Mouse (Mus musculus) lung, embryonic 15.5 days (tissue): Measurements from ENCODE around the gene Spock1. TPM values are rescaled to one million over a fixed set of nuclear protein-coding genes. Genes with fewer than 3 reads are reported as not detected.

Source experiments
- ATAC-seq: fragments of 200-750 bp; cut with Nextera tagmentation; 2 replicates; pipeline ENCODE4 v1.8.0; 2017; ENCODE audit warnings: moderate number of reproducible peaks, borderline replicate concordance; ENCODE audit not compliant: low FRiP score, low TSS enrichment; ENCODE audit errors: extremely low read depth
- H3K27ac ChIP-seq: fragments of 300-500 bp; sonication (generic); 2 replicates; pipeline ENCODE4 v1.5.1; 2015; ENCODE audit warnings: moderate library complexity, mild to moderate bottlenecking, inconsistent platforms
- H3K27me3 ChIP-seq: fragments of 300-500 bp; sonication (generic); 2 replicates; pipeline ENCODE4 v1.6.1; 2015; ENCODE audit warnings: inconsistent platforms
- H3K36me3 ChIP-seq: fragments of 300-500 bp; sonication (generic); 2 replicates; pipeline ENCODE4 v1.6.1; 2015; ENCODE audit warnings: inconsistent platforms
- H3K4me1 ChIP-seq: fragments of 300-500 bp; sonication (generic); 2 replicates; pipeline ENCODE4 v1.6.1; 2015; ENCODE audit warnings: inconsistent platforms
- H3K4me2 ChIP-seq: fragments of 300-500 bp; sonication (generic); 2 replicates; pipeline ENCODE4 v1.6.1; 2015; ENCODE audit warnings: inconsistent platforms, mild to moderate bottlenecking, moderate library complexity
- H3K4me3 ChIP-seq: fragments of 300-500 bp; sonication (generic); 2 replicates; pipeline ENCODE4 v1.5.1; 2015; ENCODE audit warnings: mild to moderate bottlenecking, inconsistent platforms
- H3K9ac ChIP-seq: fragments of 300-500 bp; sonication (generic); 2 replicates; pipeline ENCODE4 v1.6.1; 2015; ENCODE audit warnings: inconsistent platforms
- H3K9me3 ChIP-seq: fragments of 300-500 bp; sonication (generic); 2 replicates; pipeline ENCODE4 v1.6.1; 2016; ENCODE audit warnings: inconsistent platforms
- WGBS: fragments of 180-500 bp; shearing (Covaris S2); methylation state at CpG from one replicate; pipeline ENCODE4 v1.1.7; 2015; 5-methylcytosine and 5-hydroxymethylcytosine counted together
- polyA plus RNA-seq: library from polyadenylated mRNA; unstranded; fragments of >200 nt; fragmentation: Nextera tagmentation; extraction: Ambion mirVana; gene quantifications from 2 replicates; pipeline ENCODE4 v1.2.1, GENCODE M21; 2015

Spock1 gene
- polyA plus RNA-seq, 1 experiment from 2014 or later, result 0.32 TPM

DNA sequence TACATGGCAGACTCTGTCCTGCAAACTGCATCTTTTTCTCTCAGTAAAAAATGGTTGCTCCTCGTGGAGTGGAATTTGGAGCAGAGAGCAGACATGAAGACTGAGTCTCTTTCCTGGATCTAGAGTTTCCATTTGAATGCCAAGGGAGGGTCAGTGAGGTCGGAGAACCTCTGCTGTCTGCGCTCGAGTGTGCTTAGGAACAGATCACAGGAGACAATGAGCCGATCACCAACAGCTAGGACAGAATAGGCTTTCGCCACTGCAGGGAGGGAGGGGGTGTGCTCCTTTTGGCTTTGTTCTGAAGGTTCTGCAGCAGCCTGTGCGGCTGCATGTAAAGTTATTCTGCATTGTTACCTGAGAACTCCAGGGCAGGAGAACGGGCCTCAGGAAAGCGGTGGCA, 49.6 kb downstream of the Spock1 start:
- ATAC-seq, result no peak
- no peak overlapping the region for H3K4me2 ChIP-seq
- WGBS, result 58% methylated on average over 9 of the region's 9 CpGs

DNA sequence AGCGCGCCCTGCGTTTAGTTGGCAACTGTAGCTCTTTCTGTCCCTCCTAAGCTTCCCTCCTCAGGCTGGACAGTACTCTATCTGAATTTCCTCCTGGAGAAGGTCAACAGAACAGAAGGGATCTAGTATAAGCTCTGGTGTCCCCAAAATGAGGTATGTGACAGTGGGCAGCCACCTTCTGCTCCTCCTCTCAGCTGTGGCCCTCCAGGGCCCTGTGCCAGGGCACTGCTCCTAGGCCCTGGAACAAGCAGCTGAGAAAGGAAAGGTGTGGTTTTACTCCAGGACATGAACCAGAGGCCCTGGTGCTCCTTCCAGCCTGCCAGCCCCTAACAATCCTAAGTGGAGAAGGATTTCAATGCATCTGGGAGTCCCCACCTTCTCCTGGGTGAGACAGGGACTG, 51.1 kb downstream of the Spock1 start:
- Histone ChIP-seq H3K4me2 (no peak overlapping the region), H3K27me3 (no peaks in the 10 kb centered on the region), H3K4me1 (no peaks in the 10 kb centered on the region), H3K36me3 (no peaks in the 10 kb centered on the region), H3K4me3 (no peak overlapping the region), H3K9me3 (no peaks in the 10 kb centered on the region), H3K9ac (no peak overlapping the region), H3K27ac (no peak overlapping the region)
- no peak for ATAC-seq
- 92% methylated on average over 3 of the region's 3 CpGs for WGBS

More for the DNA sequence above, 49.6 kb downstream of the Spock1 start:
- Histone ChIP-seq H3K4me1 (no peaks in the 10 kb centered on the region), H3K9me3 (no peaks in the 10 kb centered on the region), H3K36me3 (no peaks in the 10 kb centered on the region), H3K4me3 (no peak overlapping the region), H3K9ac (no peak overlapping the region), H3K27ac (no peak overlapping the region), H3K27me3 (no peaks in the 10 kb centered on the region)

- Histone ChIP-seq H3K9me3 (no peaks in the 10 kb centered on the region), H3K36me3 (no peaks in the 10 kb centered on the region), H3K27me3 (no peaks in the 10 kb centered on the region), H3K4me3 (no peak overlapping the region), H3K9ac (no peak overlapping the region), H3K4me1 (no peaks in the 10 kb centered on the region), H3K4me2 (no peak overlapping the region), H3K27ac (no peak overlapping the region)
- no peak for ATAC-seq
- 82% methylated on average over 10 of the region's 10 CpGs for WGBS
These were observed 51.8 kb downstream of the Spock1 start for GRCm38 (mm10) chr13:57856311-57856853.

DNA sequence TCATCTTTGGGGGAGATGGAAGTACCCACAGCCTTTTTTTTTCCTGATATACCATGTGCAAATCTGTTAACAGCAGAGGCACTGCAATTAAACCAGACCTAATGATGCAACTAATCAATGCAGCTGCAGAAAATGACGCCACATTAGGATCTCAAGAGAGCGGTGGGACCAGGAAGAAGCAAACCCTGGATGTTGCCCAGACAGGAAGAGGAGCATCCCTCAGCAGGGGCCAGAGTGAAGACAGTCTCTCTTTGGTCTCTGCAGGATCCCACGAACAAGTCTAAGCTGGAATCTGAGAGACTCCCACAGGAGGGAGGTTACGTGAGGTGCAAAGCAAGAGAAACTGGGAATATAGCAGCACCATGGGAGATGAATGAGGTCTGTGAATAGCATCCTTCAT, 52.4 kb downstream of the Spock1 start:
- no peak overlapping the region for H3K4me2 ChIP-seq
- no peak overlapping the region for H3K4me3 ChIP-seq
- H3K4me1 ChIP-seq, result no peaks in the 10 kb centered on the region
- no peak for ATAC-seq
- H3K27me3 ChIP-seq, result no peaks in the 10 kb centered on the region
- no peaks in the 10 kb centered on the region for H3K36me3 ChIP-seq
- 70% methylated on average over 4 of the region's 4 CpGs for WGBS
- no peak overlapping the region for H3K9ac ChIP-seq
- H3K27ac ChIP-seq, result no peak overlapping the region
- no peaks in the 10 kb centered on the region for H3K9me3 ChIP-seq

- Histone ChIP-seq H3K27ac (no peak overlapping the region), H3K9ac (no peak overlapping the region), H3K27me3 (no peaks in the 10 kb centered on the region), H3K4me1 (no peaks in the 10 kb centered on the region), H3K36me3 (no peaks in the 10 kb centered on the region), H3K4me2 (no peak overlapping the region), H3K9me3 (no peaks in the 10 kb centered on the region), H3K4me3 (no peak overlapping the region)
- ATAC-seq, result no peak
- 83% methylated on average over 8 of the region's 8 CpGs for WGBS
These were observed 53.7 kb downstream of the Spock1 start for GRCm38 (mm10) chr13:57854416-57854815.

GRCm38 (mm10) chr13:57853621-57854020, 54.5 kb downstream of the Spock1 start:
- Histone ChIP-seq H3K4me2 (no peak overlapping the region), H3K36me3 (no peaks in the 10 kb centered on the region), H3K27ac (no peak overlapping the region), H3K9ac (no peak overlapping the region), H3K27me3 (no peaks in the 10 kb centered on the region), H3K9me3 (no peaks in the 10 kb centered on the region), H3K4me3 (no peak overlapping the region), H3K4me1 (no peaks in the 10 kb centered on the region)
- WGBS, result 63% methylated on average over 1 of the region's 1 CpGs
- no peak for ATAC-seq

- WGBS, result 82% methylated on average over 10 of the region's 10 CpGs
- H3K4me3 ChIP-seq, result no peak overlapping the region
- no peaks in the 10 kb centered on the region for H3K9me3 ChIP-seq
- no peaks in the 10 kb centered on the region for H3K4me1 ChIP-seq
- ATAC-seq, result no peak
- H3K9ac ChIP-seq, result no peak overlapping the region
- no peak overlapping the region for H3K4me2 ChIP-seq
- no peaks in the 10 kb centered on the region for H3K36me3 ChIP-seq
- no peak overlapping the region for H3K27ac ChIP-seq
- H3K27me3 ChIP-seq, result no peaks in the 10 kb centered on the region
These were observed 55.0 kb downstream of the Spock1 start for GRCm38 (mm10) chr13:57853156-57853555.

DNA sequence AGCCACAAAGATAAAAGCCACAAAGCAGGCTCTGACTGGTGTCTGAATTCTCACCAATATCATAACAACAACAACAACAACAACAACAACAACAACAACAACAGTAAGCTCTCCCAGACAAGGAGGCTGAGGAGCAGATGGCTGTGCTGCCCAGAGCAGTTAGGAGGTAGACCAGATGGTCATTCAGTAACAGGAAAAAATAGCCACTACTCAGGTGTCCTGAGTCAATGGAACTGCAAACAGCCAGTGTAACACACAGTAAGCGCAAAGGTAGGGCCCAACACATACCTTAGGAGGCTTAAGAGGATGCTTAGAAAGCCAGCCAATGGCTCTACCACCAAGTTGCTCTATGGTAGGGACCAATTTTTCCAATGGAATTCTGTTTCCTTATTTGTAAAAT, 59.2 kb downstream of the Spock1 start:
- 88% methylated on average over 1 of the region's 1 CpGs for WGBS
- Histone ChIP-seq H3K27ac (no peak overlapping the region), H3K9ac (no peak overlapping the region), H3K4me2 (no peak overlapping the region), H3K4me1 (no peaks in the 10 kb centered on the region), H3K27me3 (no peaks in the 10 kb centered on the region), H3K4me3 (no peak overlapping the region), H3K9me3 (no peaks in the 10 kb centered on the region), H3K36me3 (no peaks in the 10 kb centered on the region)
- no peak for ATAC-seq

DNA sequence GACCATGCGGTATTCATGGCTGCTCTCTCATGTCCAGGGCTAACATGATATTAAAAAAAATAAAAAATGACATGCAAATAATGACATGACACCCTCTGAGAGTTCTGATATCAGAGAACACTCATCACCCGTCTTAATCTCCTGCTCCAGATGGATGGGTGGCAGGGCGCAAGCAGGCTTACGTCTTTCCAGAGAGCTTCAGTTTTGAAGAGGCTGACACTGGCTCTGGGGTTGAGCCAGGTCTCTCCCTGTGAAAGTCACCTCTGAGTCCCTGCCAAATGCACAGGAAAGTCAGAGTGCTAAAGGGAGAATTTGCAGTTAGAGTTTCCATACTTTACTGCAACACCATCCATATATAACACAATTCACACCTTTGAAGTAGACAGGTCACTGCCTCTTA, 61.0 kb downstream of the Spock1 start:
- Histone ChIP-seq H3K4me2 (no peak overlapping the region), H3K4me1 (no peaks in the 10 kb centered on the region), H3K27ac (no peak overlapping the region), H3K9ac (no peak overlapping the region), H3K4me3 (no peak overlapping the region), H3K27me3 (no peaks in the 10 kb centered on the region), H3K9me3 (no peaks in the 10 kb centered on the region), H3K36me3 (no peaks in the 10 kb centered on the region)
- no peak for ATAC-seq
- 60% methylated on average over 4 of the region's 4 CpGs for WGBS

DNA sequence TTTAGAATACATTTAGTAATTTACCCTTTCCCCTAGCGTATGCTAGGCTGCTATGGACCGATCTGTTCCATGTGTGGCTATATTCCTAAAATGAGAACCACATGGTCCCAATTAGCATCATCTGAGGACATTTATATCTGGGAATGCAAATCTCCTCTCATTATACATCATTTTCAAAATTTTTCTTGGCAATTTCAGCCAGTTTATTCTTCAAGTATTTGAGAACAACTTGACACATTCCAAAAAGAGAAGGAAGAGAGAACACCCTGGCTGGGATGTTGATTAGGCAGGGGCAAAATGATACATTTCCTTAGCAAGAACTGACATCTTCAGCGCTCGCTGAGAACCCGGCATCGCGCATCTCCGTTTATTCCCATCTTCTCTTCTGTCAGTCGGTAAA, 61.7 kb downstream of the Spock1 start:
- Histone ChIP-seq H3K4me2 (no peak overlapping the region), H3K36me3 (no peaks in the 10 kb centered on the region)
- WGBS, result 90% methylated on average over 9 of the region's 9 CpGs

DNA sequence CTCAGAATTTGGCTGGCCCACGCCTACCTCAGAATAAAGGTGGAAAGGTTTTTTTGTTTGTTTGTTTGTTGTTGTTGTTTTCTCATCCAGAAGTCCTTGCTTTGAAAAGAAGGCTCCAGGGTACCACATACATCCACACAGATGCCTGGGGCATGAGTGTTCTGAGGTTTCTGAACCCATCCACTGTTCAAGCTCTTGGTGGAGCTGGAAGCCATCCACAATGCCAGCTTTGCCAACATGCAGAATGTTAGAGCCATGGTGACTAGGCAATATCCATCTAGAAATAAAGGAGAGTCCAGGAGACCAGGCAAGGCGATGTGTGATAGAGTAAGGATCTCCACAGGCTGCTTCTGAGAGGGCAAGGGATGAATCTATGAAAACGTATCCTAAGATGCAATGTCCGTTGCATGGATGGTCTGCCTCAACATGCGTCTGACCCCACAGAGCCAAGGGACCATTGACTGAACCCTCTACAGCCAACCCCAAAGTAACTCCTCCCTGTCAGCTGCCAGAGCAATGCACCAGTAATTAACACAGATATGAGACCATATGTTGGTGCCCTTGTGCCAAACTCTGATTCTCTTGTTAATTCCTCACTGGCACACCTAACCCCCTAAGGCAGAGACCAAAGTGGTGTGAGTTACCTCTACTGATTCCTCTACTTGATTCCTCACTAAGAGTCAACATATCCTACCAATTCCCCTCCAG, 66.8 kb downstream of the Spock1 start:
- Histone ChIP-seq H3K36me3 (no peaks in the 10 kb centered on the region), H3K9ac (no peak overlapping the region), H3K27me3 (no peaks in the 10 kb centered on the region), H3K4me2 (no peak overlapping the region), H3K9me3 (no peaks in the 10 kb centered on the region), H3K4me1 (no peaks in the 10 kb centered on the region), H3K27ac (no peak overlapping the region), H3K4me3 (no peak overlapping the region)
- ATAC-seq, result no peak
- WGBS, result 92% methylated on average over 5 of the region's 5 CpGs

More for the DNA sequence above, 61.7 kb downstream of the Spock1 start:
- no peak overlapping the region for H3K27ac ChIP-seq
- H3K4me1 ChIP-seq, result no peaks in the 10 kb centered on the region
- no peak for ATAC-seq
- H3K4me3 ChIP-seq, result no peak overlapping the region
- no peak overlapping the region for H3K9ac ChIP-seq
- no peaks in the 10 kb centered on the region for H3K9me3 ChIP-seq
- H3K27me3 ChIP-seq, result no peaks in the 10 kb centered on the region

- H3K27ac ChIP-seq, result no peak overlapping the region
- no peak overlapping the region for H3K4me3 ChIP-seq
- H3K36me3 ChIP-seq, result no peaks in the 10 kb centered on the region
- no peaks in the 10 kb centered on the region for H3K4me1 ChIP-seq
- H3K4me2 ChIP-seq, result no peak overlapping the region
- H3K9me3 ChIP-seq, result no peaks in the 10 kb centered on the region
- no peak overlapping the region for H3K9ac ChIP-seq
- H3K27me3 ChIP-seq, result no peaks in the 10 kb centered on the region
- WGBS, result 70% methylated on average over 5 of the region's 5 CpGs
- ATAC-seq, result no peak
These were observed 70.3 kb downstream of the Spock1 start for GRCm38 (mm10) chr13:57837691-57838437.
